Mouse (Mus musculus) MN1 (cell line): ENCODE measurements at regions not wholly inside any gene's neighbourhood (a gene's known extent, or its start where the extent isn't known, plus 50 kb on each side); places are given as distances from the start of the nearest gene placed in this dataset.

Experiments used
- DNase-seq: peaks from one replicate; pipeline ENCODE4 v3.0.0-alpha.2; 2016; ENCODE audit warnings: low spot score

DNA sequence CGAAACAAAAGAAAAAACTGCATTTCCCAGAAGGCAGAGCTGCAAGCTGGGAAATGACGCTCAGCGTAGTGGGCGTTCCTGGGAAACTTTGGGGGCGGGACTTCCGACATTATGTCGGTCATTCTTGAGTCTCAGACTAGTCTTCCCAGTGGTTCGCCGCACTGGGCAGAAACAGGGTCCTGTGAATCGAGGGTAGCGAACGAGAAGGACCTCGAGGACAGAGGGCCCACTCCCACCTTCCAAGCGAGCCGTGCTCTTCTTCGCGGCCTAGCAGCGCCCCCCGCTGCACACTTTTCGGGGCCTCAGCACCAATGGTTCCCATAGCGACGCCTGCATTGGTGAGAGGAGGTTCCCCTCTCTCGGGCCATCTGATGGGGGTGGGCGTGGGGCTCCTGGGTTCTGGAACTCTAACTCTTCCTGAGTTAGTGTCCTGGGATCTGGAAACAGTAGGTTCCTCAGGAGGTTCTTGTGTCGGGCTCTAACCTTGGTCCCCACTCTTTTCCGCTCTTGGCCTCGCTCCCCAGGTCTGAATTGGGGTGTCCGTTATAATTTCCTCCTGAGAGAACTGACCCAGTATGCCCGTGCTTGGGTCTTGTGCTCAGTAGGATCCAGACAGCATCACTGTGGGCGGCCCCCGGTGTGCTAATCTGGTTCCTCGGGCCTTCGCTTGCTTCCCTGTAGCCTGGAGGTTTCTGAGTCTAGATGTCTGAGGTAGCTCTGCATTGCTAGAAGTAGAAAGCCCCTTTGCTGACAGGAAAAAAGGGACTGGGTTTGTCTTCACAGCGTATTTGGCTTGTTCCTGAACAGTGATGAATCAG, 52.8 kb upstream of the Gramd1a start:
- peak; percentile 86 for DNase-seq

DNA sequence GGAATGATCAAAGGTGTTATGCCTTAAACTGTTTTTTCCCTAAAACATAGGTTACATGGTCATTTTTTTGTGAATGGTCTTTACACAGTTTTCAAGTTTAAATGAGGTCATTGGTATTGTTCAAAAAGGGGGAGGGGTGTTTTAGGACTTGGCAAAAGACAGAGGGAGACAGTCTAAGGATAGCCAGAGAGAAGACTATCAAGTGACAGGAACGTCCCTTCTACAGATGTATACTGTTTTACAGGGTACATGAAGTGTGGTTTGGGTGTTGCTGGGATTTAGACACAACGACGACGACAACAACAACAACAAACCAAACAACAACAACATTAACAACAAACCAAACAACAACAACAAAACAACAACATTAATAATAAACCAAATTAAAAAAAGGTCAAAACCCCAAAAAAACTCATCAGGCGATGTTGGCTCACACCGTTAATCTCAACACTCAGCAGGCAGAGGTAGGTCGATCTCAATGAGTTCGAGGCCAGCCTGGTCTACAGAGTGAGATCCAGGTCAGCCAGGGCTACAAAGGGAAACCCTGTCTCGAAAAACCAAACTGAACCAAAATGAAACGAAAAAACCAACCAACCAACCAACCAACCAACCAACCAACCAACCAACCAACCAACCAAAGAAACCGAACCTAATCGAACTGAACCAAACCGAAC, 52.0 kb upstream of the Gramd1a start:
- DNase-seq: no peak
